Mouse (Mus musculus): ENCODE measurements around the gene Ndufaf4.

DNA sequence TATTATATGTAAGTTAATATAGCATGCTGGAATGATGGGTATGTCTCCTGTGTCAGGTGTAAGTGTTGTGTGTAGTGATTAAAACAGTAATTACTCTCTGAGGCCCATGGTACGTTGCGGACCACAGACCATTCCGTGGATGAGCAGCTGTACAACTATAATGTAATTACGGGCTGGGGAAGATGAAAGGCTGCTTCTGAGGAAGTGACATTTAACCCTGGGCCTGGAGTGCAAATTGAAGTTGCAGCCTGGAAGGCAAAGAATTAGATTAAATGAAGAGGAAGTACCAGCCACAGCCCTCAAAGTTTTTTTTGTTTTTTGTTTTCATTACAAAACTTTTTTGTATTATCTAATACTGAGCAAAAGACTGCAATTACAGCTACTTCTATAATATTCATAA, 1.3 kb downstream of the Ndufaf4 start:
- TF ChIP-seq CTCF (IDR thresholded peaks at IDR 0.05; ENCODE audit: borderline replicate concordance, extremely low read depth, insufficient read depth, insufficient read length) (no peak), POLR2A (IDR thresholded peaks at IDR 0.05; ENCODE audit: borderline replicate concordance, extremely low read depth, insufficient read depth, insufficient read length, poor library complexity, severe bottlenecking) (no peak)
